Mouse (Mus musculus) ovary, postnatal 14 days (tissue): ENCODE data around the gene Cept1.
A peak's percentile ranks its signal among the peaks of the same experiment; 100 is the strongest.

Source experiments
- DNase-seq: peaks from one replicate; pipeline ENCODE4 v3.0.0; 2022; ENCODE audit warnings: low spot score

The Cept1 gene

GRCm38 (mm10) chr3:106494417-106494950 lies 53.1 kb downstream of the Cept1 start:
- DNase-seq: no peak

- no peak for DNase-seq
Observed at GRCm38 (mm10) chr3:106493882-106494281, 53.7 kb downstream of the Cept1 start.

GRCm38 (mm10) chr3:106493202-106493601 lies 54.4 kb downstream of the Cept1 start:
- no peak for DNase-seq

GRCm38 (mm10) chr3:106492723-106493122 lies 54.9 kb downstream of the Cept1 start:
- no peak for DNase-seq

- DNase-seq: no peak
Observed at GRCm38 (mm10) chr3:106490239-106490638, 57.4 kb downstream of the Cept1 start.

- no peak for DNase-seq
Observed at GRCm38 (mm10) chr3:106487551-106487950, 60.1 kb downstream of the Cept1 start.

- DNase-seq: no peak
Observed at GRCm38 (mm10) chr3:106485810-106486209, 61.8 kb downstream of the Cept1 start.

GRCm38 (mm10) chr3:106484861-106485260 lies 62.7 kb downstream of the Cept1 start:
- no peak for DNase-seq

- DNase-seq: no peak
Observed at GRCm38 (mm10) chr3:106483796-106484405, 63.7 kb downstream of the Cept1 start.

- no peak for DNase-seq
Observed at GRCm38 (mm10) chr3:106483297-106483696, 64.3 kb downstream of the Cept1 start.

GRCm38 (mm10) chr3:106482281-106483081 lies 65.1 kb downstream of the Cept1 start, which contains the start of gene Dennd2d:
Dennd2d (plus strand) TSS chr3:106482405.
- peak; percentile 29 for DNase-seq

- no peak for DNase-seq
Observed at GRCm38 (mm10) chr3:106476863-106477262, 70.7 kb downstream of the Cept1 start.

- DNase-seq: no peak
Observed at GRCm38 (mm10) chr3:106474210-106474609, 73.4 kb downstream of the Cept1 start.

- DNase-seq: no peak
Observed at GRCm38 (mm10) chr3:106464750-106465149, 82.9 kb downstream of the Cept1 start.

- no peak for DNase-seq
Observed at GRCm38 (mm10) chr3:106462493-106462892, 85.1 kb downstream of the Cept1 start.

GRCm38 (mm10) chr3:106462059-106462470 lies 85.5 kb downstream of the Cept1 start:
- no peak for DNase-seq

GRCm38 (mm10) chr3:106457298-106457869 lies 90.2 kb downstream of the Cept1 start:
- no peak for DNase-seq

GRCm38 (mm10) chr3:106452616-106453015 lies 95.0 kb downstream of the Cept1 start:
- no peak for DNase-seq
